In the genomic region with DNA sequence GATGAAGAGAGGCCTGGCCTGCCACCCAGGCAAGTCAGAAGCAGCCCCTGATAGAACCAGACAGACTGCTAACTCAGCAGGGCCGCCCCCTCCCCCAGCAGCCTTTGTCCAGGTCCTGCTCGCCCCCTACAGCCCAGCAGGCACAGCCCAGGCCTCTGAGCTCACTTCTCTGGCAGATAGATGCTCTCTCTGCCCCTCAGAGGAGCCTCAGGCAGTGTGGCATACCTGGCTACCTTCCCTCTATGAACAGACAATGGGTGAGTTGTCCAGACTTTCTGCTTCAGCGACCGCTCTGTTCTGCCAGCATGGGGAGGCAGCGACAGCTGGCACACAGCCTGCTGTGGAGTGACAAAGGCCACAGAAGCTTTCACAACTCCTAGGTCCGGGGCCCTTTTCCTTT, we compare ENCODE assay signal across 12 mouse cellular contexts. TPM values are rescaled to one million over a fixed set of nuclear protein-coding genes. Genes with fewer than 3 reads are reported as not detected.
DNase-seq lines count a peak whose midpoint lies in the region; ATAC-seq and TF ChIP-seq lines count a peak whose summit lies in the region.
"Had no signal": no experiment of that assay in that cellular context is flagged by ENCODE, and none has a peak within 500 bp of the region (broad histone marks: within the 10 kb centered on the region; RNA-seq: fewer than 3 reads in every experiment).

No protein-coding gene starts in this region.

- peaks cover 85% of the 10 kb centered on the region for H3K79me2 ChIP-seq in macrophage (ENCODE audit: inconsistent target)

- no peak overlapping the region for H3K4me2 ChIP-seq in heart, embryonic 12.5 days
- no peak overlapping the region for H3K4me2 ChIP-seq in embryonic facial prominence, embryonic 11.5 days (ENCODE audit: low read depth, low read length)
- H3K4me2 ChIP-seq: embryonic facial prominence, embryonic 12.5 days; liver, embryonic 12.5 days had no signal

- ATAC-seq in heart, embryonic 12.5 days (ENCODE audit: insufficient number of reproducible peaks, low FRiP score), result no peak
- no peak for ATAC-seq in embryonic facial prominence, embryonic 11.5 days (replicated peaks; ENCODE audit: insufficient number of reproducible peaks, low FRiP score, low TSS enrichment, low read depth)
- ATAC-seq in inflammation-experienced regulatory T-cells, adult 6 months, result no peak
- ATAC-seq: liver, embryonic 12.5 days had no signal

- WGBS in heart, embryonic 12.5 days, result 47% methylated on average over 6 of the region's 6 CpGs
- WGBS in embryonic facial prominence, embryonic 11.5 days, result 31% methylated on average over 6 of the region's 6 CpGs
- WGBS in macrophage (ENCODE audit: missing documents), result 32% methylated on average over 6 of the region's 6 CpGs

- H3K9ac ChIP-seq in heart, embryonic 12.5 days, result peak overlapping the region; percentile 22
- H3K9ac ChIP-seq in ES-E14 (ENCODE audit: insufficient read depth, low read depth, low read length, poor library complexity, severe bottlenecking), result no peak overlapping the region
- H3K9ac ChIP-seq in embryonic facial prominence, embryonic 11.5 days (replicated peaks; ENCODE audit: low read length), result no peak overlapping the region
- H3K9ac ChIP-seq: embryonic facial prominence, embryonic 12.5 days; liver, embryonic 12.5 days had no signal

- 0 out of 2 replicates have a peak, but pooled peaks cover 21% of the 10 kb centered on the region for H3K27me3 ChIP-seq in heart, embryonic 12.5 days (replicated peaks)
- no peaks in the 10 kb centered on the region for H3K27me3 ChIP-seq in embryonic facial prominence, embryonic 11.5 days (ENCODE audit: control insufficient read depth, insufficient read depth, low read length)

- DNase-seq in heart, adult 9 months (ENCODE audit: low spot score in 2 of 2), result no peak
- DNase-seq in ES-E14 (ENCODE audit: low read depth, low spot score), result no peak
- DNase-seq in embryonic facial prominence, embryonic 11.5 days (ENCODE audit: low spot score), result peak; percentile 23
- DNase-seq in lung, postnatal 25 days (ENCODE audit: low spot score), result no peak
- DNase-seq in urinary bladder, postnatal 36 days (ENCODE audit: low spot score in 2 of 2), result no peak
- DNase-seq: heart, postnatal 36 days; thymus, postnatal 36 days had no signal

- no peaks in the 10 kb centered on the region for H3K9me3 ChIP-seq in heart, embryonic 12.5 days (replicated peaks)
- H3K9me3 ChIP-seq in ES-E14 (ENCODE audit: control insufficient read depth, insufficient read depth, low read depth, low read length), result no peaks in the 10 kb centered on the region
- H3K9me3 ChIP-seq in embryonic facial prominence, embryonic 11.5 days (replicated peaks; ENCODE audit: control insufficient read depth, low read length), result no peaks in the 10 kb centered on the region
- H3K9me3 ChIP-seq: embryonic facial prominence, embryonic 12.5 days; liver, embryonic 12.5 days had no signal

- no peak overlapping the region for H3K27ac ChIP-seq in heart, embryonic 12.5 days (ENCODE audit: poor library complexity, severe bottlenecking)
- H3K27ac ChIP-seq in ES-E14 (ENCODE audit: insufficient read depth, low read depth, low read length, poor library complexity, severe bottlenecking) (no peak overlapping the region), macrophage (peak overlapping the region; percentile 90)
- H3K27ac ChIP-seq in embryonic facial prominence, embryonic 11.5 days (replicated peaks; ENCODE audit: low read depth, low read length), result no peak overlapping the region
- H3K27ac ChIP-seq: embryonic facial prominence, embryonic 12.5 days; liver, embryonic 12.5 days had no signal

- in situ Hi-C loops in ES-E14 (cut with MboI; ENCODE audit: low sequenced_read_pairs in 2 of 2, unreplicated experiment in 2 of 2), result no loop called here

- H3K4me3 ChIP-seq in heart, embryonic 12.5 days, result no peak overlapping the region
- H3K4me3 ChIP-seq in ES-E14 (ENCODE audit: insufficient read depth in 1 of 2, low read depth in 1 of 2, low read length in 2 of 2, poor library complexity in 1 of 2, severe bottlenecking in 1 of 2) (no peak overlapping the region), macrophage (ENCODE audit: inconsistent target) (peak overlapping the region; percentile 74; the same call in 1 of the 2 replicates)
- no peak overlapping the region for H3K4me3 ChIP-seq in embryonic facial prominence, embryonic 11.5 days (ENCODE audit: low read depth, low read length)
- H3K4me3 ChIP-seq: embryonic facial prominence, embryonic 12.5 days; liver, embryonic 12.5 days had no signal

- H3K4me1 ChIP-seq in heart, embryonic 12.5 days (replicated peaks), result peaks cover 41% of the 10 kb centered on the region
- peaks cover 0 to 14% of the 10 kb centered on the region in 2 experiments; a peak in 2 of 4 replicates for H3K4me1 ChIP-seq in ES-E14 (ENCODE audit: control insufficient read depth in 2 of 2, insufficient read depth in 2 of 2, low read length in 2 of 2, poor library complexity in 1 of 2)
- H3K4me1 ChIP-seq in embryonic facial prominence, embryonic 11.5 days (ENCODE audit: control insufficient read depth, insufficient read depth, low read length), result no peaks in the 10 kb centered on the region; the same call in 1 of the 2 replicates

- H3K36me3 ChIP-seq in heart, embryonic 12.5 days, result no peaks in the 10 kb centered on the region
- H3K36me3 ChIP-seq in ES-E14 (ENCODE audit: control insufficient read depth, insufficient read depth, low read length, poor library complexity, severe bottlenecking), result no peaks in the 10 kb centered on the region
- no peaks in the 10 kb centered on the region for H3K36me3 ChIP-seq in embryonic facial prominence, embryonic 11.5 days (replicated peaks; ENCODE audit: control insufficient read depth, insufficient read depth, low read depth, low read length)
- no peaks in the 10 kb centered on the region for H3K36me3 ChIP-seq in macrophage (ENCODE audit: inconsistent target)
- H3K36me3 ChIP-seq: embryonic facial prominence, embryonic 12.5 days; liver, embryonic 12.5 days had no signal

TF ChIP-seq in ES-E14, 5 proteins besides CTCF, POLR2A, EP300 and RAD21:
- TF ChIP-seq ZNF384 (IDR thresholded peaks at IDR 0.05; ENCODE audit: low read depth, low read length) (no peak), ZC3H11A (IDR thresholded peaks at IDR 0.05; ENCODE audit: borderline replicate concordance, low read depth, low read length) (no peak), MAFK (IDR thresholded peaks at IDR 0.05; ENCODE audit: insufficient read depth, low read depth, low read length) (0 out of 2 replicates have a peak, but pooled peaks have one; percentile 31), CHD2 (IDR thresholded peaks at IDR 0.05; ENCODE audit: low read depth, low read length) (no peak), HCFC1 (IDR thresholded peaks at IDR 0.05; ENCODE audit: borderline replicate concordance, insufficient read depth, low read length) (no peak)

RNA-seq across cellular contexts. Expression of gene Rassf4, which starts 3.6 kb away (rescaled TPM):
- 5.6 and 6.5 TPM in 2 replicates for polyA plus RNA-seq in heart, embryonic 12.5 days (2016; fragmentation: Nextera tagmentation; extraction: Ambion mirVana)
- total RNA-seq in ES-E14 (2012; rRNA removed), result 0.74 and 2.8 TPM in 2 replicates
- polyA plus RNA-seq in embryonic facial prominence, embryonic 11.5 days (2014; fragmentation: Nextera tagmentation; extraction: Ambion mirVana), result 15.3 and 17.6 TPM in 2 replicates
- total RNA-seq in macrophage (2018; cell fraction: chromatin; rRNA removed), result 1,000 to 10,000 TPM in 14 of 26 experiments, 100 to 1,000 TPM in 12; 300 to 1,852 (median 1,057) TPM
- total RNA-seq in macrophage (2018; cell fraction: cytosol; rRNA removed), result 100 to 1,000 TPM; 151 to 601 (median 347) TPM
- total RNA-seq in macrophage (2018; cell fraction: nucleus; rRNA removed), result 1,000 to 10,000 TPM in 4 of 26 experiments, 100 to 1,000 TPM in 22; 147 to 1,472 (median 838) TPM
- 48.6 to 217 TPM (median 138 TPM) in 3 replicates for polyA plus RNA-seq in macrophage (2018)
- 1 to 10 TPM; 1.6 to 3.9 (median 1.9) TPM for polyA plus RNA-seq in inflammation-experienced regulatory T-cells, adult 6 months (2017; shearing (Covaris generic))

RNA-seq across cellular contexts. Expression of gene Depp1, which starts 19.7 kb away (rescaled TPM):
- 4.0 and 4.9 TPM in 2 replicates for polyA plus RNA-seq in heart, embryonic 12.5 days (2016; fragmentation: Nextera tagmentation; extraction: Ambion mirVana)
- 0.18 TPM in 1 of 2 replicates, not detected in the other for total RNA-seq in ES-E14 (2012; rRNA removed)
- polyA plus RNA-seq in embryonic facial prominence, embryonic 11.5 days (2014; fragmentation: Nextera tagmentation; extraction: Ambion mirVana), result 13.8 and 15.1 TPM in 2 replicates
- total RNA-seq in macrophage (2018; cell fraction: chromatin; rRNA removed), result 1 to 10 TPM in 9 of 26 experiments, under 1 TPM in 7, not detected in 10; 0.64 to 2.0 (median 1.4) TPM
- under 1 TPM in 12 of 26 experiments, not detected in 14; 0.17 to 0.85 (median 0.64) TPM for total RNA-seq in macrophage (2018; cell fraction: cytosol; rRNA removed)
- 1 to 10 TPM in 3 of 26 experiments, under 1 TPM in 9, not detected in 14; 0.36 to 1.6 (median 0.72) TPM for total RNA-seq in macrophage (2018; cell fraction: nucleus; rRNA removed)
- polyA plus RNA-seq in macrophage (2018), result 0.10 TPM in 1 of 3 replicates, not detected in the others
- polyA plus RNA-seq in inflammation-experienced regulatory T-cells, adult 6 months (2017; shearing (Covaris generic)), result not detected

RNA-seq across cellular contexts. Expression of gene Zfp422, which starts 41.3 kb away (rescaled TPM):
- 95.4 and 97.7 TPM in 2 replicates for polyA plus RNA-seq in heart, embryonic 12.5 days (2016; fragmentation: Nextera tagmentation; extraction: Ambion mirVana)
- 5.1 and 7.0 TPM in 2 replicates for total RNA-seq in ES-E14 (2012; rRNA removed)
- 332 and 353 TPM in 2 replicates for polyA plus RNA-seq in embryonic facial prominence, embryonic 11.5 days (2014; fragmentation: Nextera tagmentation; extraction: Ambion mirVana)
- total RNA-seq in macrophage (2018; cell fraction: chromatin; rRNA removed), result 10 to 100 TPM in 6 of 26 experiments, 1 to 10 TPM in 20; 3.0 to 21.1 (median 7.1) TPM
- total RNA-seq in macrophage (2018; cell fraction: cytosol; rRNA removed), result 10 to 100 TPM in 18 of 26 experiments, 1 to 10 TPM in 8; 6.4 to 17.0 (median 10.7) TPM
- total RNA-seq in macrophage (2018; cell fraction: nucleus; rRNA removed), result 10 to 100 TPM in 25 of 26 experiments, 1 to 10 TPM in 1; 8.7 to 28.5 (median 14.8) TPM
- polyA plus RNA-seq in macrophage (2018), result 14.8 to 18.3 TPM (median 15.1 TPM) in 3 replicates
- 10 to 100 TPM; 32.2 to 36.2 (median 33.5) TPM for polyA plus RNA-seq in inflammation-experienced regulatory T-cells, adult 6 months (2017; shearing (Covaris generic))

RNA-seq across cellular contexts. Expression of gene Tmem72, which starts 46.6 kb away (rescaled TPM):
- 0.06 and 0.08 TPM in 2 replicates for polyA plus RNA-seq in heart, embryonic 12.5 days (2016; fragmentation: Nextera tagmentation; extraction: Ambion mirVana)
- 0.62 and 0.85 TPM in 2 replicates for total RNA-seq in ES-E14 (2012; rRNA removed)
- polyA plus RNA-seq in embryonic facial prominence, embryonic 11.5 days (2014; fragmentation: Nextera tagmentation; extraction: Ambion mirVana), result 0.07 TPM in 2 replicates
- total RNA-seq in macrophage (2018; cell fraction: chromatin; rRNA removed), result under 1 TPM; 0.22 to 0.77 (median 0.55) TPM
- under 1 TPM in 18 of 26 experiments, not detected in 8; under 0.01 to 0.08 (median under 0.01) TPM for total RNA-seq in macrophage (2018; cell fraction: cytosol; rRNA removed)
- 1 to 10 TPM in 1 of 26 experiments, under 1 TPM in 25; 0.22 to 1.0 (median 0.36) TPM for total RNA-seq in macrophage (2018; cell fraction: nucleus; rRNA removed)
- under 0.01 TPM in 1 of 3 replicates, not detected in the others for polyA plus RNA-seq in macrophage (2018)
- under 1 TPM in 2 of 3 experiments, not detected in 1; 0.03 TPM for polyA plus RNA-seq in inflammation-experienced regulatory T-cells, adult 6 months (2017; shearing (Covaris generic))
